Mouse (Mus musculus): ENCODE results near the gene Pkp4. TPM values are rescaled to one million over a fixed set of nuclear protein-coding genes. Genes with fewer than 3 reads are reported as not detected.

Pkp4 gene
- polyA plus RNA-seq, 1 experiment from 2014 or later, result 45.1 TPM

GRCm38 (mm10) chr2:59318631-59319030 is 158.0 kb downstream of the Pkp4 start:
- Histone ChIP-seq H3K4me3 (ENCODE audit: low read depth, low read length) (no peak overlapping the region), H3K36me3 (ENCODE audit: control insufficient read depth, insufficient read depth, low read length) (peaks cover 22% of the 10 kb centered on the region), H3K27me3 (ENCODE audit: control insufficient read depth, insufficient read depth, low read length) (no peaks in the 10 kb centered on the region), H3K9me3 (ENCODE audit: control insufficient read depth, low read depth, low read length) (peaks cover 10% of the 10 kb centered on the region), H3K27ac (ENCODE audit: low read length) (no peak overlapping the region), H3K4me2 (replicated peaks; ENCODE audit: low read depth, low read length) (no peak overlapping the region), H3K9ac (replicated peaks; ENCODE audit: low read depth, low read length) (no peak overlapping the region), H3K4me1 (ENCODE audit: control insufficient read depth, insufficient read depth, low read length) (no peaks in the 10 kb centered on the region)
- no peak for ATAC-seq (ENCODE audit: insufficient number of reproducible peaks, insufficient read depth, low FRiP score, low read depth)
- WGBS, result 96% methylated on average over 1 of the region's 1 CpGs

DNA sequence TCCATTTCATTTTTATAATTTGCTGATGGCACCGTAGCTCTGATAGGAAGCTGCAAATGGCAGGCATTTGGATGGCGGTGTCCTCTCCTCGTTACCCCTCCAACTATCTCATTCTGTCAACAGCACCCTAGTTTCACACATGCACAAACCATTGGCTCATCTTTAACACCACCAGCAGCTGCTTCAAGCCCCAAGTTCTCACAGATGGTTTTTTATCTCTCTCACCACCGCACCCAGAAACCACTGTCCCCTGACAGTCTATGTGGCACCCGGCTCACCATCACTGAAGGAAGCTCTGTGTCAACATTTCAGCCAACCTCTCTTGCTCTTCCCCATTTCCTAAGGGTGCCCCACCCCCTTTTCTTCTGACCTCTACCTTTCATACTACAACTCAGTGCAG is 167.3 kb downstream of the Pkp4 start:
- Histone ChIP-seq H3K4me2 (replicated peaks; ENCODE audit: low read depth, low read length) (no peak overlapping the region), H3K4me3 (ENCODE audit: low read depth, low read length) (no peak overlapping the region), H3K27ac (ENCODE audit: low read length) (no peak overlapping the region), H3K4me1 (ENCODE audit: control insufficient read depth, insufficient read depth, low read length) (no peaks in the 10 kb centered on the region), H3K27me3 (ENCODE audit: control insufficient read depth, insufficient read depth, low read length) (no peaks in the 10 kb centered on the region), H3K9ac (replicated peaks; ENCODE audit: low read depth, low read length) (no peak overlapping the region), H3K9me3 (ENCODE audit: control insufficient read depth, low read depth, low read length) (no peaks in the 10 kb centered on the region), H3K36me3 (ENCODE audit: control insufficient read depth, insufficient read depth, low read length) (peaks cover 2% of the 10 kb centered on the region; the same call in 1 of the 2 replicates)
- 94% methylated on average over 5 of the region's 5 CpGs for WGBS
- no peak for ATAC-seq (ENCODE audit: insufficient number of reproducible peaks, insufficient read depth, low FRiP score, low read depth)

- WGBS, result 81% methylated on average over 9 of the region's 9 CpGs
- no peak for ATAC-seq (ENCODE audit: insufficient number of reproducible peaks, insufficient read depth, low FRiP score, low read depth)
- no peaks in the 10 kb centered on the region for H3K9me3 ChIP-seq (ENCODE audit: control insufficient read depth, low read depth, low read length)
Measured at GRCm38 (mm10) chr2:59331093-59331492, 170.4 kb downstream of the Pkp4 start.

DNA sequence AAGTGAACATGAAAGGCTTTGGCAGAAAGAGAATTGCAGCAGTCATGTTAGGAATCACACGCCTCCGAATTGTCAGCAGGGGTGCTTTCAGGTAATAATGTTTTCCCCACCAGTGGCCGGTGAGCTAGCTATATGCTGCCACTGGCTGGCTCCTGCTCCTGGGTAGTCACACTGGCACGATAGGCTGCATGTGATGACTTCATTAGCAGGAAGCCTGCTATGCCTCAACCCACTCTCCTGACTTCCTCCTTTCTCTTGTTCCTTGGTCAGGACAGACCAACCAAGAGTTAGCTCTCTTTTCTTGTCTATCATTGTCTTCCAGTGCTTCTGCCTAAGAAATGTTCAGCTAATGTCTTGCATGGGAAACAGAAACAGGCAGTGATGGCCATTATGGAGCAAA is 171.9 kb downstream of the Pkp4 start:
- Histone ChIP-seq H3K9ac (replicated peaks; ENCODE audit: low read depth, low read length) (no peak overlapping the region), H3K4me3 (ENCODE audit: low read depth, low read length) (no peak overlapping the region), H3K36me3 (ENCODE audit: control insufficient read depth, insufficient read depth, low read length) (peaks cover 8% of the 10 kb centered on the region; the same call in 1 of the 2 replicates), H3K9me3 (ENCODE audit: control insufficient read depth, low read depth, low read length) (no peaks in the 10 kb centered on the region), H3K4me1 (ENCODE audit: control insufficient read depth, insufficient read depth, low read length) (no peaks in the 10 kb centered on the region), H3K4me2 (replicated peaks; ENCODE audit: low read depth, low read length) (no peak overlapping the region), H3K27ac (ENCODE audit: low read length) (no peak overlapping the region), H3K27me3 (ENCODE audit: control insufficient read depth, insufficient read depth, low read length) (no peaks in the 10 kb centered on the region)
- ATAC-seq (ENCODE audit: insufficient number of reproducible peaks, insufficient read depth, low FRiP score, low read depth), result no peak
- 91% methylated on average over 4 of the region's 4 CpGs for WGBS

More at GRCm38 (mm10) chr2:59331093-59331492, 170.4 kb downstream of the Pkp4 start:
- no peak overlapping the region for H3K9ac ChIP-seq (replicated peaks; ENCODE audit: low read depth, low read length)
- H3K4me3 ChIP-seq (ENCODE audit: low read depth, low read length), result no peak overlapping the region
- H3K4me2 ChIP-seq (replicated peaks; ENCODE audit: low read depth, low read length), result no peak overlapping the region
- peaks cover 5% of the 10 kb centered on the region; the same call in 1 of the 2 replicates for H3K36me3 ChIP-seq (ENCODE audit: control insufficient read depth, insufficient read depth, low read length)
- no peaks in the 10 kb centered on the region for H3K4me1 ChIP-seq (ENCODE audit: control insufficient read depth, insufficient read depth, low read length)
- H3K27ac ChIP-seq (ENCODE audit: low read length), result no peak overlapping the region
- H3K27me3 ChIP-seq (ENCODE audit: control insufficient read depth, insufficient read depth, low read length), result no peaks in the 10 kb centered on the region

GRCm38 (mm10) chr2:59338501-59338900 is 177.9 kb downstream of the Pkp4 start:
- Histone ChIP-seq H3K36me3 (ENCODE audit: control insufficient read depth, insufficient read depth, low read length) (peaks cover 23% of the 10 kb centered on the region), H3K27ac (ENCODE audit: low read length) (no peak overlapping the region)
- 71% methylated on average over 11 of the region's 11 CpGs for WGBS

DNA sequence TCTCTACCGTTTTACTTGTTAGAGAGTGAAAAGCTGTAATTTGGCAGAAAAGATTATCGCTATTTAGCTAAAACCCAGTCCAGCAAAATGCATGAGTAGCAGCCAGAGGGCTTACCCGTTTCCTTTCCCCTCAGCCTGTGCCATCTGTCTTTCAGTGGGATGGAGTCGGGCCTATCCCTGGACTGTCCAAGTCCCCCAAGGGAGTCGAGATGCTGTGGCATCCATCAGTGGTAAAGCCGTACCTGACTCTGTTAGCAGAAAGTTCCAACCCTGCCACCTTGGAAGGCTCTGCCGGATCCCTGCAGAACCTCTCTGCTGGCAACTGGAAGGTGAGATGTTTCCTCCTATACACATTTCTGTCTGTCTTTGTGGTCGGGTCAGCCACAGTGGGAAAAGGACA is 178.3 kb downstream of the Pkp4 start:
- Histone ChIP-seq H3K27me3 (ENCODE audit: control insufficient read depth, insufficient read depth, low read length) (no peaks in the 10 kb centered on the region), H3K9ac (replicated peaks; ENCODE audit: low read depth, low read length) (no peak overlapping the region), H3K9me3 (ENCODE audit: control insufficient read depth, low read depth, low read length) (no peaks in the 10 kb centered on the region), H3K4me2 (replicated peaks; ENCODE audit: low read depth, low read length) (no peak overlapping the region), H3K27ac (ENCODE audit: low read length) (no peak overlapping the region), H3K4me1 (ENCODE audit: control insufficient read depth, insufficient read depth, low read length) (no peaks in the 10 kb centered on the region), H3K4me3 (ENCODE audit: low read depth, low read length) (no peak overlapping the region), H3K36me3 (ENCODE audit: control insufficient read depth, insufficient read depth, low read length) (peaks cover 21% of the 10 kb centered on the region)
- WGBS, result 86% methylated on average over 8 of the region's 8 CpGs
- no peak for ATAC-seq (ENCODE audit: insufficient number of reproducible peaks, insufficient read depth, low FRiP score, low read depth)

More at GRCm38 (mm10) chr2:59338501-59338900, 177.9 kb downstream of the Pkp4 start:
- no peak overlapping the region for H3K4me2 ChIP-seq (replicated peaks; ENCODE audit: low read depth, low read length)
- H3K4me1 ChIP-seq (ENCODE audit: control insufficient read depth, insufficient read depth, low read length), result no peaks in the 10 kb centered on the region
- H3K4me3 ChIP-seq (ENCODE audit: low read depth, low read length), result no peak overlapping the region
- no peak overlapping the region for H3K9ac ChIP-seq (replicated peaks; ENCODE audit: low read depth, low read length)
- no peaks in the 10 kb centered on the region for H3K9me3 ChIP-seq (ENCODE audit: control insufficient read depth, low read depth, low read length)
- ATAC-seq (ENCODE audit: insufficient number of reproducible peaks, insufficient read depth, low FRiP score, low read depth), result no peak
- no peaks in the 10 kb centered on the region for H3K27me3 ChIP-seq (ENCODE audit: control insufficient read depth, insufficient read depth, low read length)

GRCm38 (mm10) chr2:59339776-59340539 is 179.3 kb downstream of the Pkp4 start:
- WGBS, result 86% methylated on average over 5 of the region's 5 CpGs
- peaks cover 21% of the 10 kb centered on the region for H3K36me3 ChIP-seq (ENCODE audit: control insufficient read depth, insufficient read depth, low read length)
- H3K27ac ChIP-seq (ENCODE audit: low read length), result no peak overlapping the region
- H3K4me3 ChIP-seq (ENCODE audit: low read depth, low read length), result no peak overlapping the region
- no peaks in the 10 kb centered on the region for H3K27me3 ChIP-seq (ENCODE audit: control insufficient read depth, insufficient read depth, low read length)
- H3K4me2 ChIP-seq (replicated peaks; ENCODE audit: low read depth, low read length), result no peak overlapping the region
- H3K9me3 ChIP-seq (ENCODE audit: control insufficient read depth, low read depth, low read length), result no peaks in the 10 kb centered on the region
- ATAC-seq (ENCODE audit: insufficient number of reproducible peaks, insufficient read depth, low FRiP score, low read depth), result no peak
- H3K9ac ChIP-seq (replicated peaks; ENCODE audit: low read depth, low read length), result no peak overlapping the region
- no peaks in the 10 kb centered on the region for H3K4me1 ChIP-seq (ENCODE audit: control insufficient read depth, insufficient read depth, low read length)

DNA sequence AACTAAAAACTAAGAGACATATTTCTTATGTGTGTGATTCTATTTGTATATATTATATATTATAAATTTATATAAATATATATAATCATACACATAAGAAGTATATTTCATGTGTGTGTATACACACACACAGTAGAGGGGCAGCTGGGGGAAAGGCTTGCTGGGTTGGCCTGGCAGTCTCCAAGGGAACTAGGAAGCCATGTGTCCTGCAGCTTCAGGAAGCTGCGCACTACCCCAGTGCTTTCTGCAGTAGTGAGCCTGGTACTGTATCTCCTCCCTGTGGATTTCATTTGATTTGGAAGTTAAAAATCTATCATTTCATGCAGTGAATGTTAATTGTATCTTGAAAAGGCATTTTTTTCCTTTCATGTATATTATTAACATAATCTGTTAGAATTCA is 180.2 kb downstream of the Pkp4 start:
- H3K9me3 ChIP-seq (ENCODE audit: control insufficient read depth, low read depth, low read length), result no peaks in the 10 kb centered on the region
- H3K4me3 ChIP-seq (ENCODE audit: low read depth, low read length), result no peak overlapping the region
- ATAC-seq (ENCODE audit: insufficient number of reproducible peaks, insufficient read depth, low FRiP score, low read depth), result no peak
- no peak overlapping the region for H3K4me2 ChIP-seq (replicated peaks; ENCODE audit: low read depth, low read length)
- H3K27ac ChIP-seq (ENCODE audit: low read length), result no peak overlapping the region
- H3K27me3 ChIP-seq (ENCODE audit: control insufficient read depth, insufficient read depth, low read length), result no peaks in the 10 kb centered on the region
- no peaks in the 10 kb centered on the region for H3K4me1 ChIP-seq (ENCODE audit: control insufficient read depth, insufficient read depth, low read length)
- WGBS, result 94% methylated on average over 1 of the region's 1 CpGs
- H3K36me3 ChIP-seq (ENCODE audit: control insufficient read depth, insufficient read depth, low read length), result peaks cover 21% of the 10 kb centered on the region
- no peak overlapping the region for H3K9ac ChIP-seq (replicated peaks; ENCODE audit: low read depth, low read length)
